Mouse (Mus musculus) telencephalon, adult 2 months (tissue): ENCODE results near the gene Calhm6.

Experiments
- DNase-seq: peaks from one replicate; pipeline ENCODE4 v3.0.0-alpha.2; 2011; ENCODE audit warnings: low read depth, low spot score

Gene Calhm6

DNA sequence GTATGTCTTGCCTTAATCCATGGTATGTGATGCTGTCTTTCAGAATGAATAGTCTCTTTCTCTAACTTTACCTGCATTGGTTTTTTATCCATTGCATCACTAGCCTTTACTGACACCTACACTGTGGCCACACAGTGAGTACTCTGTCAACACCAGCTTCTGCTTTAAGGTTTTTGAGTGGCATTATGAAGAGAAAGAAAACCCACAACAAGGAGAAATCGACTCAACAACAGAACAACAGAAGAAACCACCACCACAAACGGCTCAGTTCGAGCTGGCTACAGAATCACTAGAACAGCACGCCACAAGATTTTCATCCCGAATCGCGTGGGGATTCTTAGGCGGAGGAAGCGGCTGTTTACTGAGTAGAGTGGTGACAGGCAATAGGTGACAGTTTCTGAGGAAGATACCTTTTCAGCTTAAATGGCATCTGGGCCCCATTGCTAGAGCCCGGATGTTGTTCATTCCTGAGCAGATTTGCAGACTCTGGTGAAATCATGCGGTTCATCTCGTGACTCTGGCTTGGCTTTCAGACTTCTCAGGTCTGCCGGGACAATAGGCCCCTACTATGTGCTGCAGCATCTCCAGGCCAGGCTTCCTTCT, 16.8 kb downstream of the Calhm6 start:
- DNase-seq, result no peak

DNA sequence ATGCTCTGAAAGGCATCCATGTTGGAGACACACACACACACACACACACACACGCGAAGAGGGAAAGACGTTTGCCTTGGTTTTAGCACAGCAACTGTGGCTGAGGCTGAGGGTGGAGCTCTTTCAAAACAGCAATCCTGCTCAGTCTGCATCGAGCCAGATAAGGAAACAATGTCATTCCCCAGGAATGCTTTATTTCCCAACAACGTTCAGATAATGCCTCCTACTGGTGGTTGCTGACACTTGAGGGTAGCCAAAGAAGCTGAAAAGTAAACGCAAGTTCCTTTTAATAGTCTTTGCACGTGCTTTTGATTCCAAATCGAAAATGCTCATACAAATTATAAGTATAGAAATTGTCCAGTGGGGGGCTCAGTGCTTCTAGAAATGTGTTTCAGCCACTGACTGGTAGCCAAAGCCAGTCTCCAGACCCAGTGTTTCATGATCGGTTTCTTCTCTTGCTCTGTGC, 31.3 kb downstream of the Calhm6 start, which contains the start of gene Calhm5:
Calhm5 (minus strand) TSS at position 102 of the 466 bp plus-strand sequence.
- peak; percentile 73 for DNase-seq

DNA sequence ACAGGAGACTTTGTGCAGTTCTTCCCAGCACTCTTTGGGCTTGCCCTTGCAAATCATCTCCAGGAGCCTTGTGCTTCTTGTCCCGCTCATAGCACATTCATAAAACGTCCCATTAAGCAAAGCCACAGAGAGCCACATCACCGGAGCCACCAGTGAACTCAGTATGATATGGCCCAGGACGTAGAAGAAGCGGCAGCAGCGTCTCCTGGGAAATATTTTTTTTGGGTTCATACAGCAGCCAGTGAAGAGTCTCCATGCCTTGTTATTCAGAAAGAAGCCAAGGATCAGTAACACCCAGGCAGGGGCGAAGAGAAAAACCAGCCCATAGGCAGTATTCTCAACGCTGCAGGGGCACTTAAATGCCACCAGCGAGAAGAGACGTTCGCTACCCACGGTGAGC, 31.8 kb downstream of the Calhm6 start:
- DNase-seq, result peak; percentile 19

DNA sequence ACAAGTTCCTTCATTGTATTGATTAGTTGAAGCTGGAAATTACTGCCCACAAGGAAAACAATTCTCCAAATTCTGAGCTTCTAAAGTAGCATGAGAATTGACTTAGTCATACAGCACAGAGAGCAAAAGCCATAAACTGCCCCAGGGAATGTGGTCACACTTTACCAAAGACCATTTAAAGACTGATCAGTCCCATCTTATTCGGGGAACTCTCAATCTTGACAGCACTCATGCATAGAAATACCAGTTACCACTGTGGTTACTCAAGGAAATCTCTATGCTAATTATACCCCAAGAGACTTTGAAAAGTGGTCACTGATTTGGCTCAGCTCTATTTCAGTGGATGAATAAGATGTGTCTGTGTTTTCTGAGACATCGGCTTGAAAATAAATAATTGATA, 32.6 kb downstream of the Calhm6 start:
- no peak for DNase-seq

DNA sequence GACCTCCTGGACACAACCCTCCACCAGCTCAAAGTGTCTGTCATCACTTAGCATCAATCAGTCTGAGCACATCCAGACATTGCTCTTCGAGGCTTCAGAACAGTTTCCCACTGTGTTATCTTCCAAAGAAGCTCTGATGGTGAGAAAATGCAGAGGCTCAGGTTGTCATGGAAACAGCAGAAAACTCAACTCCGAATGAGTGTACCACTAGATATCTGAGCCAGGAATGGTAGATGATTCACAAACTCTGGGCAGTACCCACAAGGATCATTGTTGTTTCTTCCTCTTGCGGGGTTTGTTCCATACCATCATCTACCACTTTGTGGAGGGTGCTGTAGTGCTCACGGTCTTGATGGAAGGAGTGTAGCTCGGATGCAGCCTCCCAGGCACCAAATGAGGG, 35.9 kb downstream of the Calhm6 start:
- peak; percentile 88 for DNase-seq

DNA sequence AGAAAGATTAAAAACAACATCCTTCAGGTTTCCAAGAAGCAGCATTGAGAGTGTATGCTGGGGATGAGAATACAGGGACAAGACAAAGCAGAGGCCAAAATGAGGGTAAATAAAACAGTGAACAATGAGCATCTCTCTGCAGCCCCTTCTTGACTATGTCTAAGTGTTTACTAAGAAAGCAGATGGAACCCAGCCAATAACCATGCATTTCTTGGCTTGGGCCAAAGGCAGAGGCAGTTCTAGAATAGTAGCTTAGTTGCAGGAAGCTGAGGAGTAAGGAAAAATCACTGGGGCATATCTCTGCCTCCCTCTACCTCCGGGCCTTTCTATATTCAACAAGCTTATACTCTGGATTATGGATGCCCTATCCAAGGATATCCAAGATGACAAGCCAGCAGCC, 37.3 kb downstream of the Calhm6 start:
- no peak for DNase-seq

DNA sequence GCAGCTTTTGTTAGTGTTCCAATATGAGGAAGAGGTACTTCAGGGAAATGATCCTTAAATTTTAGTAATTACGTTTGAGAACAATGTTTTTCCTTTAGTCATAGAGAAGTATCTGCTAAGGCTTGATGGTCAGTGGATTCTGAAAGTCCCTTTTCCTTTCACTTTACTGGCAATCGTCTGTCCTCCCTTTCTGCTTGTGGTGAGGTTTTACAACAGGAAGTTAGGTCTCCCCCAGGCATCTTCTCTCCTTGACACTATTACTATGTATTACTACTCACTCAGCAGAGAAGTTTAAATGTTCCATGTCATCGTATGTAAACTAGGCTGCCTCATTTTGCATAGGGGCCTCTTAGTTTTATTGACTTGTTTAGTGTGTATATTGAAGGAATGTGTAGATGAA, 38.3 kb downstream of the Calhm6 start:
- DNase-seq, result no peak

DNA sequence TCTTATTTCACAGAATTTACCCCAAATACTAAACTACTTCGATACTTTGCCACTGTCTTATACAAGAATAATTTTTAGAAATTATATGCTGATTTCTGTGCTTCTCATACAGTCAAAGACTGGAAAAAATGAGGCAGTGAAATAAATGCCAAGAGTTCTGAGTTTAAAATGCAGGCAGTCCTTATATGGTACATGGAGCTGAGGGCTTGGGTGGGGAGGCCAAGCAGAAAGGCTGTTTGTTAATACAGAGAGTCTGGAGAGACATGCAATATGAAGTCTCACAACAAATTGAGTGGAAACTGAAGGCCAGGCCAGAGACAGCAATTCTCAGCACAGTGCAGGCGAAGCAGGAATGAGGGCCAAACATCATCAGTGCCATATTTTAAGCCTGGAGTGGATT, 39.3 kb downstream of the Calhm6 start:
- no peak for DNase-seq

DNA sequence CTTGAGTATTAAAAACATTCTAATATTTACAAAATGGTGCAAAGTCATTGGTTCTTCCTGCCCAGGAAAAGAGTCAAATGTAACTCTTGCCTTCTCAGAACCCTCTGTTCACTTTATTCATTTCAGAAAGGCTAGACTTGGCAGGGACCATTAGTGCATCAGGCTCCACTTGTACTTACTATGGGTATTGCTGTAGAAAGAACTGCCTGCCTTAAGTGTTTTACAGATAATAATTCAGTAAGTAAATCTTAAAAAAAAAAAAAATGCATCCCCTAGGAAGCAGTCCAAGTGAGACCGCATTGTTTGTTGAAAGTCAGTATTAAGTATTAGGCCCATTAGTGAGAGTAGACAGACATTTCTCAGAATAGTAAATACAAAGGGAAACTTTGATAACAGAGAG, 41.3 kb downstream of the Calhm6 start:
- DNase-seq, result no peak
